In genomic region chr10:18370475-18371286, GRCm38 (mm10) we compare ENCODE assay signal across 8 mouse cellular contexts. TPM values are rescaled to one million over a fixed set of nuclear protein-coding genes. Genes with fewer than 3 reads are reported as not detected.
DNase-seq lines count a peak whose midpoint lies in the region; ATAC-seq lines count a peak whose summit lies in the region.

No protein-coding gene starts in this region.

- no peaks in the 10 kb centered on the region for H3K36me3 ChIP-seq in forebrain, embryonic 12.5 days (replicated peaks)
- no peaks in the 10 kb centered on the region for H3K36me3 ChIP-seq in forebrain, embryonic 14.5 days (ENCODE audit: control insufficient read depth, insufficient read depth, low read length)
- H3K36me3 ChIP-seq in embryonic facial prominence, embryonic 14.5 days (ENCODE audit: control insufficient read depth, insufficient read depth, low read length), result no peaks in the 10 kb centered on the region

- no peak overlapping the region for H3K4me2 ChIP-seq in forebrain, embryonic 12.5 days
- H3K4me2 ChIP-seq in forebrain, embryonic 14.5 days (ENCODE audit: low read length), result no peak overlapping the region
- peak overlapping the region; percentile 23 for H3K4me2 ChIP-seq in embryonic facial prominence, embryonic 14.5 days (ENCODE audit: low read depth, low read length)

- WGBS in forebrain, embryonic 12.5 days, result 19% methylated on average over 17 of the region's 17 CpGs
- 29% methylated on average over 17 of the region's 17 CpGs for WGBS in forebrain, embryonic 14.5 days
- 25% methylated on average over 16 of the region's 17 CpGs for WGBS in embryonic facial prominence, embryonic 14.5 days

- H3K4me1 ChIP-seq in forebrain, embryonic 12.5 days, result peaks cover 30% of the 10 kb centered on the region
- H3K4me1 ChIP-seq in forebrain, embryonic 14.5 days (ENCODE audit: control insufficient read depth, insufficient read depth, low read length), result peaks cover 7% of the 10 kb centered on the region
- H3K4me1 ChIP-seq in embryonic facial prominence, embryonic 14.5 days (ENCODE audit: control insufficient read depth, insufficient read depth, low read length), result peaks cover 19% of the 10 kb centered on the region

- H3K9ac ChIP-seq in forebrain, embryonic 12.5 days, result no peak overlapping the region
- no peak overlapping the region for H3K9ac ChIP-seq in forebrain, embryonic 14.5 days (ENCODE audit: low read length)
- no peak overlapping the region for H3K9ac ChIP-seq in embryonic facial prominence, embryonic 14.5 days (ENCODE audit: low read depth, low read length)

- H3K27me3 ChIP-seq in forebrain, embryonic 12.5 days, result peaks cover 44% of the 10 kb centered on the region
- H3K27me3 ChIP-seq in forebrain, embryonic 14.5 days (replicated peaks; ENCODE audit: control insufficient read depth, insufficient read depth, low read length), result no peaks in the 10 kb centered on the region; the same call in 1 of the 2 replicates
- no peaks in the 10 kb centered on the region for H3K27me3 ChIP-seq in embryonic facial prominence, embryonic 14.5 days (replicated peaks; ENCODE audit: control insufficient read depth, insufficient read depth, low read length)

- H3K27ac ChIP-seq in forebrain, embryonic 12.5 days, result no peak overlapping the region
- H3K27ac ChIP-seq in forebrain, embryonic 14.5 days (ENCODE audit: low read depth, low read length), result no peak overlapping the region
- no peak overlapping the region for H3K27ac ChIP-seq in embryonic facial prominence, embryonic 14.5 days (replicated peaks; ENCODE audit: low read depth, low read length)

- no peak for DNase-seq in forebrain, embryonic 14.5 days (ENCODE audit: low spot score)
- DNase-seq in embryonic facial prominence, embryonic 14.5 days (ENCODE audit: low spot score), result peak; percentile 70
- peak; percentile 53 to 81 for DNase-seq in kidney, postnatal 25 days
- DNase-seq in retina, embryonic 14.5 days (ENCODE audit: low spot score), result peak; percentile 58
- no peak for DNase-seq in cerebellum, postnatal 25 days
- no peak for DNase-seq in ovary, postnatal 14 days (ENCODE audit: low spot score)

- no peak overlapping the region for H3K4me3 ChIP-seq in forebrain, embryonic 12.5 days (replicated peaks)
- H3K4me3 ChIP-seq in forebrain, embryonic 14.5 days (ENCODE audit: low read depth, low read length), result no peak overlapping the region
- H3K4me3 ChIP-seq in embryonic facial prominence, embryonic 14.5 days (ENCODE audit: low read depth, low read length), result no peak overlapping the region

- peak; percentile 19; the same call in 1 of the 2 replicates for ATAC-seq in forebrain, embryonic 12.5 days (ENCODE audit: low FRiP score)
- ATAC-seq in forebrain, embryonic 14.5 days, result no peak
- ATAC-seq in embryonic facial prominence, embryonic 14.5 days (ENCODE audit: low read depth), result peak; percentile 85
- no peak for ATAC-seq in erythroid progenitor cell, adult 5-6 weeks (replicated peaks; ENCODE audit: low FRiP score, poor library complexity, severe bottlenecking)

- no peaks in the 10 kb centered on the region for H3K9me3 ChIP-seq in forebrain, embryonic 12.5 days
- no peaks in the 10 kb centered on the region for H3K9me3 ChIP-seq in forebrain, embryonic 14.5 days (replicated peaks; ENCODE audit: control insufficient read depth, low read length)
- H3K9me3 ChIP-seq in embryonic facial prominence, embryonic 14.5 days (ENCODE audit: control insufficient read depth, low read length), result no peaks in the 10 kb centered on the region

RNA-seq across cellular contexts. Expression of gene Nhsl1, which starts 51.9 kb away (rescaled TPM):
- polyA plus RNA-seq in forebrain, embryonic 12.5 days (2016; fragmentation: Nextera tagmentation; extraction: Ambion mirVana), result 15.9 and 17.2 TPM in 2 replicates
- 17.1 and 17.9 TPM in 2 replicates for polyA plus RNA-seq in forebrain, embryonic 14.5 days (2014; fragmentation: Nextera tagmentation; extraction: Ambion mirVana)
- 12.9 and 14.9 TPM in 2 replicates for polyA plus RNA-seq in embryonic facial prominence, embryonic 14.5 days (2014; fragmentation: Nextera tagmentation; extraction: Ambion mirVana)
- total RNA-seq in erythroid progenitor cell, adult 5-6 weeks (2015; ENCODE audit: low replicate concordance), result under 0.01 TPM in 1 of 2 replicates, not detected in the other
- not detected in 2 replicates for total RNA-seq in erythroid progenitor cell, adult 5-6 weeks (2017; ENCODE audit: low replicate concordance)

Comparison
In these comparisons a context has a peak if more than half of its experiments do, and no peak if none do; other contexts are left out.
1. ATAC-seq: peak in forebrain, embryonic 12.5 days (single experiment) and embryonic facial prominence, embryonic 14.5 days (single experiment); none in forebrain, embryonic 14.5 days (single experiment) and erythroid progenitor cell, adult 5-6 weeks (single experiment).
2. DNase-seq: peak in embryonic facial prominence, embryonic 14.5 days (single experiment), kidney, postnatal 25 days (2 of 2) and retina, embryonic 14.5 days (single experiment); none in forebrain, embryonic 14.5 days (single experiment), cerebellum, postnatal 25 days (0 of 2) and ovary, postnatal 14 days (single experiment).